Mouse (Mus musculus): ENCODE data around the gene Kdm2a.
A peak's percentile ranks its signal among the peaks of the same experiment; 100 is the strongest.

Gene Kdm2a

GRCm38 (mm10) chr19:4302936-4303639, 95.0 kb downstream of the Kdm2a start:
- Histone ChIP-seq H3K27me3 (ENCODE audit: control insufficient read depth, insufficient read depth, low read length, poor library complexity, severe bottlenecking) (no peaks in the 10 kb centered on the region), H3K36me3 (ENCODE audit: control insufficient read depth, insufficient read depth, low read length, poor library complexity, severe bottlenecking) (peaks cover 1% of the 10 kb centered on the region; the same call in 1 of the 2 replicates)
- no peak for DNase-seq (ENCODE audit: low read depth, low spot score)

GRCm38 (mm10) chr19:4301735-4302651, 96.1 kb downstream of the Kdm2a start:
- peaks cover 1% of the 10 kb centered on the region; the same call in 1 of the 2 replicates for H3K36me3 ChIP-seq (ENCODE audit: control insufficient read depth, insufficient read depth, low read length, poor library complexity, severe bottlenecking)
- DNase-seq (ENCODE audit: low read depth, low spot score): peak; percentile 79
- no peaks in the 10 kb centered on the region for H3K27me3 ChIP-seq (ENCODE audit: control insufficient read depth, insufficient read depth, low read length, poor library complexity, severe bottlenecking)

GRCm38 (mm10) chr19:4300852-4301734, 97.0 kb downstream of the Kdm2a start:
- Histone ChIP-seq H3K27me3 (ENCODE audit: control insufficient read depth, insufficient read depth, low read length, poor library complexity, severe bottlenecking) (no peaks in the 10 kb centered on the region), H3K36me3 (ENCODE audit: control insufficient read depth, insufficient read depth, low read length, poor library complexity, severe bottlenecking) (peaks cover 2% of the 10 kb centered on the region; the same call in 1 of the 2 replicates)
- no peak for DNase-seq (ENCODE audit: low read depth, low spot score)

- Histone ChIP-seq H3K36me3 (ENCODE audit: control insufficient read depth, insufficient read depth, low read length, poor library complexity, severe bottlenecking) (peaks cover 5% of the 10 kb centered on the region), H3K27me3 (ENCODE audit: control insufficient read depth, insufficient read depth, low read length, poor library complexity, severe bottlenecking) (no peaks in the 10 kb centered on the region)
- peak; percentile 94 for DNase-seq (ENCODE audit: low read depth, low spot score)
Measured at GRCm38 (mm10) chr19:4300271-4300704, 97.8 kb downstream of the Kdm2a start.

- peaks cover 5% of the 10 kb centered on the region for H3K36me3 ChIP-seq (ENCODE audit: control insufficient read depth, insufficient read depth, low read length, poor library complexity, severe bottlenecking)
- DNase-seq (ENCODE audit: low read depth, low spot score): peak; percentile 82
- no peaks in the 10 kb centered on the region for H3K27me3 ChIP-seq (ENCODE audit: control insufficient read depth, insufficient read depth, low read length, poor library complexity, severe bottlenecking)
Measured at GRCm38 (mm10) chr19:4299574-4300270, 98.4 kb downstream of the Kdm2a start.

- DNase-seq (ENCODE audit: low read depth, low spot score): no peak
- peaks cover 5% of the 10 kb centered on the region for H3K36me3 ChIP-seq (ENCODE audit: control insufficient read depth, insufficient read depth, low read length, poor library complexity, severe bottlenecking)
- no peaks in the 10 kb centered on the region for H3K27me3 ChIP-seq (ENCODE audit: control insufficient read depth, insufficient read depth, low read length, poor library complexity, severe bottlenecking)
Measured at GRCm38 (mm10) chr19:4299126-4299525, 99.0 kb downstream of the Kdm2a start.

- DNase-seq (ENCODE audit: low read depth, low spot score): no peak
- Histone ChIP-seq H3K36me3 (ENCODE audit: control insufficient read depth, insufficient read depth, low read length, poor library complexity, severe bottlenecking) (peaks cover 5% of the 10 kb centered on the region), H3K27me3 (ENCODE audit: control insufficient read depth, insufficient read depth, low read length, poor library complexity, severe bottlenecking) (no peaks in the 10 kb centered on the region)
Measured at GRCm38 (mm10) chr19:4298322-4299121, 99.6 kb downstream of the Kdm2a start.

GRCm38 (mm10) chr19:4297851-4298250, 100.2 kb downstream of the Kdm2a start:
- peak; percentile 48 for DNase-seq (ENCODE audit: low read depth, low spot score)
- Histone ChIP-seq H3K36me3 (ENCODE audit: control insufficient read depth, insufficient read depth, low read length, poor library complexity, severe bottlenecking) (peaks cover 5% of the 10 kb centered on the region), H3K27me3 (ENCODE audit: control insufficient read depth, insufficient read depth, low read length, poor library complexity, severe bottlenecking) (no peaks in the 10 kb centered on the region)

- no peak for DNase-seq (ENCODE audit: low read depth, low spot score)
- H3K27me3 ChIP-seq (ENCODE audit: control insufficient read depth, insufficient read depth, low read length, poor library complexity, severe bottlenecking): no peaks in the 10 kb centered on the region
- H3K36me3 ChIP-seq (ENCODE audit: control insufficient read depth, insufficient read depth, low read length, poor library complexity, severe bottlenecking): peaks cover 7% of the 10 kb centered on the region
Measured at GRCm38 (mm10) chr19:4296611-4297010, 101.5 kb downstream of the Kdm2a start.

- Histone ChIP-seq H3K36me3 (ENCODE audit: control insufficient read depth, insufficient read depth, low read length, poor library complexity, severe bottlenecking) (peaks cover 13% of the 10 kb centered on the region), H3K27me3 (ENCODE audit: control insufficient read depth, insufficient read depth, low read length, poor library complexity, severe bottlenecking) (no peaks in the 10 kb centered on the region)
- no peak for DNase-seq (ENCODE audit: low read depth, low spot score)
Measured at GRCm38 (mm10) chr19:4295391-4295790, 102.7 kb downstream of the Kdm2a start.

- peak; percentile 89 for DNase-seq (ENCODE audit: low read depth, low spot score)
- Histone ChIP-seq H3K27me3 (ENCODE audit: control insufficient read depth, insufficient read depth, low read length, poor library complexity, severe bottlenecking) (no peaks in the 10 kb centered on the region), H3K36me3 (ENCODE audit: control insufficient read depth, insufficient read depth, low read length, poor library complexity, severe bottlenecking) (peaks cover 20% of the 10 kb centered on the region)
Measured at GRCm38 (mm10) chr19:4294381-4295097, 103.5 kb downstream of the Kdm2a start.

- H3K36me3 ChIP-seq (ENCODE audit: control insufficient read depth, insufficient read depth, low read length, poor library complexity, severe bottlenecking): peaks cover 31% of the 10 kb centered on the region
- H3K27me3 ChIP-seq (ENCODE audit: control insufficient read depth, insufficient read depth, low read length, poor library complexity, severe bottlenecking): no peaks in the 10 kb centered on the region
- DNase-seq (ENCODE audit: low read depth, low spot score): no peak
Measured at GRCm38 (mm10) chr19:4291161-4291560, 106.9 kb downstream of the Kdm2a start.

GRCm38 (mm10) chr19:4290749-4291148, 107.3 kb downstream of the Kdm2a start:
- H3K27me3 ChIP-seq (ENCODE audit: control insufficient read depth, insufficient read depth, low read length, poor library complexity, severe bottlenecking): no peaks in the 10 kb centered on the region
- no peak for DNase-seq (ENCODE audit: low read depth, low spot score)
- peaks cover 30% of the 10 kb centered on the region for H3K36me3 ChIP-seq (ENCODE audit: control insufficient read depth, insufficient read depth, low read length, poor library complexity, severe bottlenecking)
